Mouse (Mus musculus): ENCODE measurements at regions not wholly inside any gene's neighbourhood (a gene's known extent, or its start where the extent isn't known, plus 50 kb on each side); places are given as distances from the start of the nearest gene placed in this dataset.
"Not testable (repeated sequence)": the region's sequence is repeated elsewhere in the genome, so short reads cannot be mapped to it uniquely, and the experiment has no call there.

DNA sequence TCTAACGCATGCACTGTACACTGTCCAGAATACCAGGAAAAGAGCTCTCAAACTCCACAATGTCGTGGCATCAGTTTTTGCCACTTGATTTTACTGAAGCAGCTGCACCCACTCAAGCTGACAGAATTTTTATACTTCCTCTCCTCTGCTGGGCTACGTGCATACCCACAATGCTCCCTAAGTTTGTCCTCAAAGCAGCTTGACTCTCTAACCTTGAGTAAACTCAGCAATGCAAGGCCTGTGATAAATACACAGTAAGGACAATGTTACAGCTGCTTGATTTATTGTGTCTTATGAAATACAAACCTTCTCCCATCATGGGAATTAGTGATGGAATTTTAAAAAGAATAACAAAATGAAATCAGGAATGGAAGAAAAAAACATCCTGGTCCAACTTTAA lies 129.7 kb downstream of the Trmt11 start:
- intact Hi-C loops (cut with DNase I) = no loop called here
- no peak for DNase-seq

DNA sequence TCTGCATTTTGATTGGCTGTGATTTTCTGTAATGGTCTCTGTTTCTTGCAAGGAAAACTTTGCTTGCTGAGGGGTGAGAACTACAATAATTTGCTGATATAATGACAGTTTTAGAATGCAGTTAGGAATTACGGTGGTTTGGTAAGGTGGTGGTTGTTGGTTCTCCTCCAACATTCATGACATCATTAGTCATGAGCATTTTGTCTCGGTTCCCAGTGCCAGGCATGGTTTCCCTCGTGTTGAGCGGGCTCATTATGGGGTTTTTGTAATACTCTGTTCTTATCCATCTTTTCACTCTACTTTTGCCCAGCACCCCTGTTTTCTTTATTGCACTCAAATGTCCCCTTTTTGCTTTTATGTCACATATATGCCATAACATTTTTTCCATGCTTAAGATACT lies 149.9 kb downstream of the Trmt11 start:
- intact Hi-C loops (cut with DNase I) = no loop called here

GRCm38 (mm10) chr10:30447057-30447456 lies 153.5 kb downstream of the Trmt11 start:
- no peak for DNase-seq
- intact Hi-C loops (cut with DNase I) = no loop called here

More for the DNA sequence above, 149.9 kb downstream of the Trmt11 start:
- no peak for DNase-seq

- intact Hi-C loops (cut with DNase I) = no loop called here
- DNase-seq = no peak
Observed at GRCm38 (mm10) chr10:30446572-30446971, 154.0 kb downstream of the Trmt11 start.

GRCm38 (mm10) chr10:30439802-30440201 lies 160.7 kb downstream of the Trmt11 start:
- intact Hi-C loops (cut with DNase I) = no loop called here
- DNase-seq = no peak

DNA sequence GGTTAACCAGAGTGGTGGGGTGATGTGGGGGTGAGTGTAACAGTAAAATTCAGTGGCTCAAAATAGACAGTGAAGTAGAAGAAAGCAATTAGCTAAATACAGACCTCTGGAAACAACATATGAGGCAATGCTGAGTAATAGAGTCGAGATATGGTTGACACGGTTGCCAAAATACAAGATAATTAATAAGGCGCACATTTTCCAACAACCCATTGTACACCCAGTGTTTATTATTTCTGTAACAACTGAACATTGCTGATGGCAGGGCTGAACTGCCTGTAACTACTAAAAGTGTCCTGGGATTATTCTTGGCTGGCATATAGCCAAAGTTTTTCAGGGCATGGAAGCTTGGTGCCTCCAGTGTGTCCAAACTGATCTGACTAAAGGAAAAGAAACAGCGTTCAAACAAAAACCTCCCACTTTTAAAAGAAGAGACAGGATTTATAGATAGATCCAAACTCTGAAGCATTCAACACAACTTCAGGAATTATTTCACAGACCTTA lies 174.1 kb downstream of the Trmt11 start:
- intact Hi-C loops (cut with DNase I) = no loop called here
- no peak for DNase-seq

DNA sequence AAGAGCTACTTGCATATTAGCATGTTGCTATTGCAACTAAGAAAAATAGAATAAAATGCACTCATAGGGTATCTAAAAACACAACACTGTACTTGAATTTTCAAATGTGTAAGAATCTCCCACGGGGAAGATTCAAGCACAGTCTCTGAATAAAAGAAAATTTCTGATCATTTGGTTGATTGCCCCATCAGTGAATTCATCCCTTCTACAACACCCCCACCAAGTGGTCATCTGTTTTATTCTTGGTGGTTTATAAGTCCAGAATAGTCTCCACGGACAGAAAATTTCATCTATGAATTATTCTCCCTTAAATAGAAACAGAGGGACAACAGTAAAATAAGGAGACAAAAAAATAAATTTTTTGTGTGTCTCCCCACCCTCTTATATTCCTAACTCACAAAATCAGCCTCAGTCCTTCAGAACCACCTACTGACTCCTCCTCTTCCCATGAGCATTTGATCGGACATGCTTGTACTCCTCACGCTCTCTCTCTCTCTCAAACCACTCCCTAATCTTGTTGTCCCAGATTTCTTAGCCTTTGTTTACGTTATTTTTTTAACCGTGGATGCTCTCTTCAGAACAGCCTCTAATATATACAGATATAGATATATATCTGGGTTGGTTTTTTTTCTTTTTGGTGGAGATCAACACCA lies 181.0 kb downstream of the Trmt11 start:
- DNase-seq = peak; percentile 21 to 47
- intact Hi-C loops (cut with DNase I) = loop anchor here (2.0 kb wide), 1 partner anchor 887 kb away; no protein-coding TSS in a partner anchor

DNA sequence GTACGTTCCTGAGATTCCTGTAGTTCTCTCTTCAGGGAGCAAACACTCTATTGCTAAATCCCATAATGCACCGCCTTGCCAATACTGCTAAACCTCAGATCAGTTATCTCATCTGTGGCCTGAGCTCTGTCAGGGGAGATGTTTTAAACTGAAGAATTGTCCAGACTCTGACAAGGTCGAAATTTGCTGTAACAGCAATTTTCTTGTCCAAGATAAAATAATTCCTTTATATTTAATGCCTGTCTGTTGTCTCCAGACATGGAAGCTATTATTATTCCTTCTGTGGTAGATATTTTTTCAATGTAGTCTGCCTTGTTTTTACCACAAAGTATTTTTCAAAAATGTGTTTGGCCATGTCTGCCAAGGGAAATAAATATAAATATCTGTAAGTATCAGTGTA lies 184.2 kb downstream of the Trmt11 start:
- intact Hi-C loops (cut with DNase I) = no loop called here
- no peak for DNase-seq

DNA sequence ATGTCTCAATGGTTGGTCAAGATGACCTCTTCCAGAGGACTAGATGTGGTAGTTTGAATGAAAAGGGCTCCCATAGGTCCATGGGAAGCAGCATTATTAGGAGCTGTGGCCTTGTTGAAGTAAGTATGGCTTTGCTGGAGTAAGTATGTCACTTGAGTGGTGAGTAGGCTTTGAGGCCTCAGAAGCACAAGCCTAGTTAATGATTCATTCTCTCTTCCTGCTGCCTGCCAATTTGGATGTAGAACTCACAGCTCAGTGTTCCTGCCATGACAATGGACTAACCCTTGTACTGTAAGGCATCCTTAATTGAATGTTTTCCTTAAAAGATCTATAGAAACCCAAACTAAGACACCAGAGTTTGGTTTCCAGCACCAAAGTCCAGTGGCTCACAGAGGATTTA lies 188.8 kb downstream of the Trmt11 start:
- intact Hi-C loops (cut with DNase I) = no loop called here
- no peak for DNase-seq

DNA sequence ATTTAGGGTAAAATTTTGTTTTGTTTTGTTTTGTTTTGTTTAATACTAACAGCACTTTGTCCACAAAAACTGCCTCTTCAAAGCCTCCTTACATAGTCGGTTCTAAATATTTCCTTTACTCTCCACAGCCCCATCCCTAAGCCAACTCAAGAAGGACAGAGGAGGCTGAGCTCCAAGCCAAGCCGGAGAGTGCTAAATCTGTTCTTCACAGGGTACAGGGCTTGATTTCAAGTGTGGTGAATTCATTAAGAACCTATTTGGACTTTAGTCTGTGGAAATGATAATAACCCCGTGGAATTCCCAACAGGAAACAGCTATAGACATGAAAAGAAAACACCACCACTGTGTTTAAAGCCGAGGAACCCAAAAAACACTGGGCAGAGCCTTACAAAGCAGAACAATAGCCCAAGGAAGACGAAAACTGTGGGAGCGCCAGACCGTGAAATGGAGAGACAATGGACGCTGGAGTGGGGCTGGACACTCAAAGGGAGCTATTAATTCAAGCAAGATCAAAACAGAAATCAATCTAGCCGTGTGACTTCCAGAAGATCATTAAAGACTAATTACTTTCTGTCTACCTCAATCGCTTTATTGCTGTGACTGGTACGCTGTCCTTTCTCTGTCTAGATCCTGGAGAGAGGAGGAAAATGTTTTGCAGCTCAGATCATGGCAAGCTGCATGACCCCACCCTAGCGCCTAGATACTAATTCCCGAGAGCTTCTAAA lies 194.7 kb downstream of the Trmt11 start:
- DNase-seq = no peak
- intact Hi-C loops (cut with DNase I) = no loop called here

DNA sequence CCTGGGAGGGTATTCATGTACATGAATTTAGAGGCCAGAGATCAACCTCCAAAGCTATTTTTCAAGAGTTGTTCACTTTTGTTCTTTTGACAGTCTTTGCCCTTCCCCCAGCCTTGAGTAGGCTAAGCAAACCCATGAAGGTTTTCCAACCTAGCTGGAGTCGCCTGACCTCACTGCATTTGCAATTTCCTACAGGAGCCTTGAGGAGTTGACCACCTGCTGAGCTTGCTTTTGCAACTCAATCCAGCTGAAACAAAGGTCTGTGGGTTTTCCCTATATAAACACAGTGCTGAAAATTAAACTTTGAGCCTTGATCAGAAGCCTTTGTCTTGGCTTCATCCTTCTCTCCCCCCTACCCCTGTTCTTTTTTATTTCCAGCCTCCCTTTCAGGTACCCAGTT lies 170.2 kb upstream of the Cenpw start:
- intact Hi-C loops (cut with DNase I) = no loop called here
- DNase-seq = no peak

- not testable (repeated sequence) for DNase-seq
Observed at GRCm38 (mm10) chr10:30360811-30361210, 160.5 kb upstream of the Cenpw start.

DNA sequence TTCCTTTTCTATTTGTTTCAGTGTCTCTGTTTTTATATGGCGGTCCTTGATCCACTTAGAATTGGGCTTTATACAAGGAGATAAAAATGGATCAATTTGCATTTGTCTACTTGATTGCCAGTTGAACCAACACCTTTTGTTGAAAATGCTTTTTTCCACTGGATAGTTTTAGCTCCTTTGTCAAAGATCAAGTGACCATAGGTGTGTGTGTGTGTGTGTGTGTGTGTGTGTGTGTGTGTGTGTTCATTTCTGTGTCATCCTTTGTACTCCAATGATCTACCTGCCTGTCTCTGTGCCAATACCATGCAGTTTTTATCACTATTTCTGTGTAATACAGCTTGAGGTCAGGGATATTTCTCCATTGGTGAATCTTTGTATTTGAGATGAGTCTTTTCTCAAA lies 158.7 kb upstream of the Cenpw start:
- DNase-seq = no peak

More at GRCm38 (mm10) chr10:30360811-30361210, 160.5 kb upstream of the Cenpw start:
- intact Hi-C loops (cut with DNase I) = not testable (repeated sequence)

DNA sequence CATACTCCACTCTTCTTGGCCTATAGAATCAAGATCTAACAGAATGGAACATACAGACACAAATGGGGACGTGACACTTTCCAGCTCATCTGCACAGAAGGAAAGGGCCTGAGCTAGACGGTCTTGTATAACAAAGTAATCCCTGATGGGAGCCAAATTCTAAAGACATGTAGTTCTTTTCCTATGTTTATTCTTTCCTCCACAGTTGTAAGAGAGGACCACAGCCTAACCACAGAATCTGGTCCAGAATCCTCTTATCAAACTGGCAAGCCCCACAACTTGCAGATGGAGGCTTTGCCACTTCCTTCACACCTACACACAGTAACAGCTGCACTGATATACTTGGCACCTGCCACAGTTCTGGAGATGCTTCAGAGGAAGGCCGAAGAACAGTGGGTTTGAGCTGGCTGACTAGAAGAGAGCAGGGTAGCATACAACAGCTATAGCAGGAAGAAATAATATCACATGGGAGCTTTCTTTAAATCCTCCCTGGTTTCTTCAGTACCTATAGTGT lies 142.7 kb upstream of the Cenpw start:
- DNase-seq = no peak
- intact Hi-C loops (cut with DNase I) = no loop called here

More for the DNA sequence above, 158.7 kb upstream of the Cenpw start:
- intact Hi-C loops (cut with DNase I) = no loop called here

DNA sequence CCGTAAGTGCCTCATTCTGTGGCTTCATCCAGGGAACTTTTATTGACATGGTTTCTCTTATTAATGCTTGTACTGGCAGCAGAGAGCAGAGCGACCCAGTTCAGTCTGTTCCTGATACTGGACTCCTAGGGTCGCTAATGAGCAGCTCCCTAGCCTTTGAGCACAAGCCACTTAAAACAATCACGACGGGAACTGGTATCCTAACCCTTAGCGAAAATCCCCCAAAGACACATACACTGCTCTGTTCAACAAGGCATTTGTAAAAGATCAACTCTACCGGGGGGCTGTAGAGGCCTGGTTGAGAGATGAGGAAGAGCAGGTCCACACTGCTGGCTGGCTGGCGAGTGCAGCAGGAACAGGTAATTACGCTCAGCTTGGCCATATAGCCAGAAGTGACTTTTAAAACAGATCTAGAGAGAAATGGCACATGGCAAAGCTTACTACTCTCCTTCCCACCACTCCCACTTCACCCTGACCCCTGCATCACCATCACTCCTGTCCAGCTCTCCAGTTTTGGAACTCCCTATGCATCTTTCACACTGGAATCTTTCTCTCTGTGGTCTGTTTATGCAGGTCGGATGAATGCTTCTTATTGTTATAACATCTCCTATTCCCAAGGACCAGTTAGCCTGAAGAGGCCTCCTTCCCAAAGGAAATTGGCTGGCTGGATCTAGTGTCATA lies 128.1 kb upstream of the Cenpw start:
- intact Hi-C loops (cut with DNase I) = no loop called here
- DNase-seq = no peak

GRCm38 (mm10) chr10:30327849-30328248 lies 127.5 kb upstream of the Cenpw start:
- intact Hi-C loops (cut with DNase I) = no loop called here
- DNase-seq = no peak

- DNase-seq = no peak
- intact Hi-C loops (cut with DNase I) = no loop called here
Observed at GRCm38 (mm10) chr10:30326861-30327260, 126.5 kb upstream of the Cenpw start.

DNA sequence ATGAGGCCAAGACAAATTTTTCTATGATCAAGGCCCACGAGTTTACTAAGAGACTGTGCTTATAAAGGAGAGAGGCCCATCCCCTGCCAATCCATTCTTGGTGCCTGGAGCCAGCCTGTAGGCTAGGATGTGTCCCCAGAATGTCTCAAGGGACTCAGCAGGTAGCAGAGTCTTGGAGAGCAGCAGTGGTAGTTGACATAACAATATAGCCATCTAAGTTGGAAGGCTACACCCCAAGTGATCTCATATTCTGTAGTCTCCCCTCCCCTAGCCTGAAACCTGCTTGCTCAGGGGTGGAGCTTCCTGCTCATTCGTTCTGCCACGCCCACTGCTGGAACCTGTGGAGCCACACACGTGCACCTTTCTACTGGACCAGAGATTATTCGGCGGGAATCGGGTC lies 95.5 kb upstream of the Cenpw start:
- intact Hi-C loops (cut with DNase I); DNase-seq: not testable (repeated sequence)

- no peak for DNase-seq
- intact Hi-C loops (cut with DNase I) = no loop called here
Observed at GRCm38 (mm10) chr10:30281666-30282065, 81.3 kb upstream of the Cenpw start.

- intact Hi-C loops (cut with DNase I) = no loop called here
Observed at GRCm38 (mm10) chr10:30280451-30280850, 80.1 kb upstream of the Cenpw start.

GRCm38 (mm10) chr10:30279978-30280377 lies 79.6 kb upstream of the Cenpw start:
- DNase-seq = no peak
- intact Hi-C loops (cut with DNase I) = no loop called here

More at GRCm38 (mm10) chr10:30280451-30280850, 80.1 kb upstream of the Cenpw start:
- no peak for DNase-seq
